Mouse (Mus musculus): ENCODE data around the gene Tgif1. TPM values are rescaled to one million over a fixed set of nuclear protein-coding genes. Genes with fewer than 3 reads are reported as not detected.

Tgif1 gene
- total RNA-seq (2012; rRNA removed): 37.0 and 44.5 TPM in 2 replicates
- total RNA-seq (2014; rRNA removed): 66.3 and 70.6 TPM in 2 replicates
- polyA plus RNA-seq (2012; ENCODE audit: insufficient read length, low read depth): 59.2 and 74.4 TPM in 2 replicates

DNA sequence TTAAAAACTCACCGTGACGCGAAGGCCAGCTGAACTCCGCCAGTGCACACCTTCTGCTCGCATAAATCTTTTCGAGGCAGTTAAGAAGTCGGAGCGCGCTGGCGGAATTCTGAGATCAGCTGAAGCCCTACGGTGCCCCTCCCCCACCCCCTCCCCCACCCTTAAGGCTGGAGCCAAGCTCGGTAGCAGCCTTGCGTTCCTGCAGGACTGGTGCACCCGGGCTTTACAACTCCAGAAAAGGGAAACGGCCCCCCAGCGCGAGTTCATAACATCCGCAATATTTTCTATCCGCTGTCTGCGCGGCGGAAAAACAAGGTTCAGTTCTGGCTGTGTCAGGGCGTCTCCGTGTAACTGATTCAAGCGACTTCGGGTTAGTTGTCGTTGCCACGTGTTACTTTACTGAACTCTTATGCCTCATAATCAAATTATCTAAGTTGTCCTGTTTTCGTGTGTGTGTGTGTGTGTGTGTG lies at the start of gene Tgif1:
Gene Tgif1, minus strand, starts transcription at position 111 of the 470 bp plus-strand sequence.
- dilution Hi-C loops (cut with MboI; ENCODE audit: extremely low pct_ligation_motif_present, extremely low pct_unique_long_range_greater_than_20kb, low sequenced_read_pairs) (no loop called here), in situ Hi-C loops (cut with MboI; ENCODE audit: low pct_ligation_motif_present, low pct_unique_long_range_greater_than_20kb, low sequenced_read_pairs) (loop anchor here (5.0 kb wide), 1 partner anchor 59 kb away; no protein-coding TSS in a partner anchor)
- TF ChIP-seq POLR2A (IDR thresholded peaks at IDR 0.05; ENCODE audit: low read depth, low read length) (peak; percentile 23; the same call in 1 of the 2 replicates), MAX (IDR thresholded peaks at IDR 0.05; ENCODE audit: low read length) (peak; percentile 84), TBP (conservative IDR thresholded peaks at IDR 0.05; ENCODE audit: low read depth, low read length) (peak; percentile 45; the same call in 1 of the 2 replicates), KAT2A (IDR thresholded peaks at IDR 0.05; ENCODE audit: insufficient replicate concordance, low read length) (0 out of 2 replicates have a peak, but pooled peaks have one; percentile 9), IRF4 (IDR thresholded peaks at IDR 0.05; ENCODE audit: low read depth, low read length) (no peak), CHD1 (IDR thresholded peaks at IDR 0.05; ENCODE audit: low read depth, low read length) (no peak), BHLHE40 (IDR thresholded peaks at IDR 0.05; ENCODE audit: low read depth, low read length) (no peak; the same call in 1 of the 2 replicates), MXI1 (IDR thresholded peaks at IDR 0.05; ENCODE audit: low read depth, low read length) (peak; percentile 77; the same call in 1 of the 2 replicates), CHD2 (IDR thresholded peaks at IDR 0.05; ENCODE audit: low read length) (peak; percentile 91), ZMIZ1 (IDR thresholded peaks at IDR 0.05; ENCODE audit: low read depth, low read length) (no peak), MEF2A (IDR thresholded peaks at IDR 0.05; ENCODE audit: borderline replicate concordance, low read depth, low read length) (no peak), SIN3A (IDR thresholded peaks at IDR 0.05; ENCODE audit: low read length) (peak; percentile 70; the same call in 1 of the 2 replicates), JUND (conservative IDR thresholded peaks at IDR 0.05; ENCODE audit: low read depth, low read length) (no peak), ZNF384 (IDR thresholded peaks at IDR 0.05; ENCODE audit: low read depth, low read length) (no peak), MYC (IDR thresholded peaks at IDR 0.05; ENCODE audit: low read depth, low read length) (peak; percentile 83), UBTF (IDR thresholded peaks at IDR 0.05; ENCODE audit: low read depth, low read length) (no peak), ETS1 (conservative IDR thresholded peaks at IDR 0.05; ENCODE audit: low read depth, low read length) (peak; percentile 18), RAD21 (IDR thresholded peaks at IDR 0.05; ENCODE audit: low read depth, low read length) (no peak), USF2 (conservative IDR thresholded peaks at IDR 0.05; ENCODE audit: low read depth, low read length) (no peak)

DNA sequence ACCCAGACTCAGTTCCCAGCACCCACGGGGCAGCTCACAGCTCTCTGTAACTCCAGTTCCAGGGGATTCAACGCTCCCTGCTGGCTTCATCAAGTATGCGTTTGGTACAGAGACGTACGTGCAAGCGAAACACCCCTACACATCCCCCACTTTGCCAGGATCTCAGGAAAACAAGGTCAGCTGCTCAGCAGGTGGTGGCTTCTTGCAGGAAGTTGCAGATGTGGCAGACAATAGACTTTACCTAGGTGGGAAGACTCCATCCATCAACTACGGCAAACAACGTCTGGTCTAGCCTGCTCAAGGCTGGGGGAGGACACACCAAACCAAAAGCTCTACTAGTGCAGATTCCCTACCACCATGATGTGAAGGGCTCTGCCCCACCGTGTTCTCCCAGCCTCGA lies 47.3 kb upstream of the Tgif1 start:
- in situ Hi-C loops (cut with MboI; ENCODE audit: low pct_ligation_motif_present, low pct_unique_long_range_greater_than_20kb, low sequenced_read_pairs) (no loop called here), dilution Hi-C loops (cut with MboI; ENCODE audit: extremely low pct_ligation_motif_present, extremely low pct_unique_long_range_greater_than_20kb, low sequenced_read_pairs) (no loop called here)
- no peak overlapping the region for H3K4me3 ChIP-seq (replicated peaks in 1 of 3; ENCODE audit: low read depth in 2 of 3, low read length in 2 of 3, poor library complexity in 1 of 3)
- no peak for TF ChIP-seq ZC3H11A (IDR thresholded peaks at IDR 0.05; ENCODE audit: low read depth, low read length)
- TF ChIP-seq POLR2AphosphoS2 (IDR thresholded peaks at IDR 0.05; ENCODE audit: low read depth, low read length): no peak
- no peak for TF ChIP-seq GABPA (IDR thresholded peaks at IDR 0.05; ENCODE audit: insufficient replicate concordance, low read depth, low read length)
- no peak for TF ChIP-seq NRF1 (IDR thresholded peaks at IDR 0.05; ENCODE audit: low read depth, low read length)
- no peak for TF ChIP-seq HCFC1 (IDR thresholded peaks at IDR 0.05; ENCODE audit: low read depth, low read length)
- no peak for TF ChIP-seq TCF12 (IDR thresholded peaks at IDR 0.05; ENCODE audit: low read depth, low read length)
- TF ChIP-seq E2F4 (IDR thresholded peaks at IDR 0.05; ENCODE audit: insufficient replicate concordance, low read depth, low read length): no peak
- TF ChIP-seq PAX5 (IDR thresholded peaks at IDR 0.05; ENCODE audit: low read length): no peak
- no peak overlapping the region for H3K9ac ChIP-seq (ENCODE audit: insufficient read depth, low read depth)
- peaks cover 2% of the 10 kb centered on the region for H3K9me3 ChIP-seq (replicated peaks; ENCODE audit: low read length)
- no peak for DNase-seq (ENCODE audit: extremely low read depth)
- no peaks in the 10 kb centered on the region for H3K27me3 ChIP-seq (replicated peaks)
- H3K27ac ChIP-seq (ENCODE audit: insufficient read depth, low read depth): no peak overlapping the region
- peaks cover 4 to 10% of the 10 kb centered on the region in 2 experiments; a peak in 3 of 4 replicates for H3K4me1 ChIP-seq (ENCODE audit: control insufficient read depth in 1 of 2, insufficient read depth in 2 of 2)
- H3K4me2 ChIP-seq (ENCODE audit: insufficient read depth, low read depth, poor library complexity, severe bottlenecking): no peak overlapping the region
- no peaks in the 10 kb centered on the region; the same call in 1 of the 2 replicates for H3K79me2 ChIP-seq (replicated peaks; ENCODE audit: control insufficient read depth, extremely low read depth, insufficient read depth, poor library complexity, severe bottlenecking)
- H3K36me3 ChIP-seq (replicated peaks in 1 of 2; ENCODE audit: control insufficient read depth in 1 of 2, insufficient read depth in 1 of 2, low read length in 1 of 2): peaks cover 16 to 64% of the 10 kb centered on the region in 2 experiments

More for the DNA sequence above, at the start of gene Tgif1:
- peak within 1 kb of the TSS; percentile 92 for H3K9ac ChIP-seq (ENCODE audit: insufficient read depth, low read depth)
- peak within 1 kb of the TSS; percentile 73 for H3K4me2 ChIP-seq (ENCODE audit: insufficient read depth, low read depth, poor library complexity, severe bottlenecking)
- H3K4me1 ChIP-seq (ENCODE audit: control insufficient read depth in 1 of 2, insufficient read depth in 2 of 2): peaks cover 0 to 24% of the 10 kb centered on the region in 2 experiments; a peak in 3 of 4 replicates
- peak; percentile 81 for DNase-seq (ENCODE audit: extremely low read depth)
- peaks cover 52% of the 10 kb centered on the region for H3K79me2 ChIP-seq (replicated peaks; ENCODE audit: control insufficient read depth, extremely low read depth, insufficient read depth, poor library complexity, severe bottlenecking)
- no peaks in the 10 kb centered on the region for H3K9me3 ChIP-seq (replicated peaks; ENCODE audit: low read length)
- H3K27ac ChIP-seq (ENCODE audit: insufficient read depth, low read depth): peak within 1 kb of the TSS; percentile 97
- peak within 1 kb of the TSS; percentile 76 to 94 (median 87) for H3K4me3 ChIP-seq (replicated peaks in 1 of 3; ENCODE audit: low read depth in 2 of 3, low read length in 2 of 3, poor library complexity in 1 of 3)
- peaks cover 0 to 34% of the 10 kb centered on the region in 2 experiments for H3K36me3 ChIP-seq (replicated peaks in 1 of 2; ENCODE audit: control insufficient read depth in 1 of 2, insufficient read depth in 1 of 2, low read length in 1 of 2)
- no peaks in the 10 kb centered on the region for H3K27me3 ChIP-seq (replicated peaks)

Data from CH12.LX (cell line).